In genomic region chr5:67550257-67550656, GRCm38 (mm10) we compare ENCODE assay signal across 22 mouse cellular contexts. TPM values are rescaled to one million over a fixed set of nuclear protein-coding genes. Genes with fewer than 3 reads are reported as not detected.
DNase-seq lines count a peak whose midpoint lies in the region; ATAC-seq and TF ChIP-seq lines count a peak whose summit lies in the region.
"Had no signal": no experiment of that assay in that cellular context is flagged by ENCODE, and none has a peak within 500 bp of the region (broad histone marks: within the 10 kb centered on the region; RNA-seq: fewer than 3 reads in every experiment).

No protein-coding gene starts in this region.

- no peak for TF ChIP-seq POLR2A in lung, adult 2 months (IDR thresholded peaks at IDR 0.05; ENCODE audit: borderline replicate concordance, extremely low read depth, low read depth, low read length)

- H3K27me3 ChIP-seq in intestine, postnatal 0 days (replicated peaks; ENCODE audit: control insufficient read depth, insufficient read depth, low read length), result no peaks in the 10 kb centered on the region
- H3K27me3 ChIP-seq in intestine, embryonic 16.5 days (replicated peaks; ENCODE audit: control insufficient read depth, insufficient read depth, low read length), result no peaks in the 10 kb centered on the region; the same call in 1 of the 2 replicates
- H3K27me3 ChIP-seq in E14TG2a.4 (ENCODE audit: insufficient read depth, low read length) (no peaks in the 10 kb centered on the region), G1E (ENCODE audit: insufficient read depth, low read length) (peaks cover 3% of the 10 kb centered on the region; the same call in 1 of the 2 replicates)
- H3K27me3 ChIP-seq: embryonic facial prominence, embryonic 15.5 days; heart, embryonic 13.5 days; hindbrain, embryonic 12.5 days had no signal

- 87% methylated on average over 6 of the region's 6 CpGs for WGBS in intestine, postnatal 0 days
- 91% methylated on average over 6 of the region's 6 CpGs for WGBS in intestine, embryonic 16.5 days
- WGBS in lung, adult 2 months, result 90% methylated on average over 6 of the region's 6 CpGs

- no peak for ATAC-seq in intestine, postnatal 0 days
- no peak for ATAC-seq in intestine, embryonic 16.5 days
- peak; percentile 28; the same call in 1 of the 2 replicates for ATAC-seq in G1E (ENCODE audit: extremely low read depth, insufficient number of reproducible peaks, low FRiP score, poor library complexity, severe bottlenecking)
- ATAC-seq: forebrain, embryonic 14.5 days; hindbrain, embryonic 16.5 days had no signal

- no peak overlapping the region for H3K4me3 ChIP-seq in intestine, postnatal 0 days (ENCODE audit: low read depth, low read length)
- no peak overlapping the region for H3K4me3 ChIP-seq in intestine, embryonic 16.5 days (ENCODE audit: low read length)
- no peak overlapping the region for H3K4me3 ChIP-seq in E14TG2a.4 (replicated peaks; ENCODE audit: low read length)
- H3K4me3 ChIP-seq in G1E (ENCODE audit: low read depth, low read length), result no peak overlapping the region
- no peak overlapping the region for H3K4me3 ChIP-seq in lung, adult 2 months (replicated peaks; ENCODE audit: extremely low read depth, low read depth, low read length)
- H3K4me3 ChIP-seq: embryonic facial prominence, embryonic 15.5 days; erythroblast, embryonic 14.5 days; forebrain, embryonic 10.5 days; heart, embryonic 13.5 days; hindbrain, embryonic 12.5 days had no signal

- H3K9ac ChIP-seq in intestine, postnatal 0 days (ENCODE audit: low read depth, low read length), result no peak overlapping the region
- no peak overlapping the region for H3K9ac ChIP-seq in intestine, embryonic 16.5 days (ENCODE audit: low read depth, low read length)
- H3K9ac ChIP-seq: embryonic facial prominence, embryonic 15.5 days; heart, embryonic 13.5 days; hindbrain, embryonic 12.5 days had no signal

- peak; percentile 30 for TF ChIP-seq CTCF in intestine, postnatal 0 days (IDR thresholded peaks at IDR 0.05; ENCODE audit: low read depth)
- peak; percentile 55 for TF ChIP-seq CTCF in E14TG2a.4 (conservative IDR thresholded peaks at IDR 0.05; ENCODE audit: low read length)
- TF ChIP-seq CTCF in G1E (IDR thresholded peaks at IDR 0.05; ENCODE audit: low read depth, low read length), result no peak
- no peak for TF ChIP-seq CTCF in lung, adult 2 months (IDR thresholded peaks at IDR 0.05; ENCODE audit: insufficient read depth, low read length)

- DNase-seq in G1E (ENCODE audit: low spot score) (peak; percentile 8), ZHBTc4 (ENCODE audit: low read depth, low spot score) (peak; percentile 59)
- DNase-seq in adrenal gland, postnatal 4 days (ENCODE audit: low spot score in 2 of 2), result no peak
- no peak for DNase-seq in kidney, adult 11 months
- no peak for DNase-seq in lung, adult 2 months
- DNase-seq: adrenal gland, postnatal 10 days; cerebellum, adult 2 months; cerebellum, postnatal 10 days; embryo, embryonic 11 days; heart, postnatal 4 days; kidney, adult 8-10 months had no signal

- no peak overlapping the region for H3K27ac ChIP-seq in intestine, postnatal 0 days (ENCODE audit: low read depth, low read length)
- H3K27ac ChIP-seq in intestine, embryonic 16.5 days (ENCODE audit: low read length), result no peak overlapping the region
- H3K27ac ChIP-seq: embryonic facial prominence, embryonic 15.5 days; forebrain, embryonic 10.5 days; heart, embryonic 13.5 days; hindbrain, embryonic 12.5 days had no signal

- no peak overlapping the region for H3K4me2 ChIP-seq in intestine, postnatal 0 days (replicated peaks; ENCODE audit: low read depth)
- no peak overlapping the region for H3K4me2 ChIP-seq in intestine, embryonic 16.5 days (ENCODE audit: low read depth, low read length)
- H3K4me2 ChIP-seq: embryonic facial prominence, embryonic 15.5 days; heart, embryonic 13.5 days; hindbrain, embryonic 12.5 days had no signal

- no peaks in the 10 kb centered on the region for H3K4me1 ChIP-seq in intestine, postnatal 0 days (replicated peaks; ENCODE audit: control insufficient read depth, insufficient read depth, low read length)
- no peaks in the 10 kb centered on the region for H3K4me1 ChIP-seq in intestine, embryonic 16.5 days (ENCODE audit: control insufficient read depth, insufficient read depth, low read length)
- no peaks in the 10 kb centered on the region for H3K4me1 ChIP-seq in E14TG2a.4 (replicated peaks; ENCODE audit: low read depth, low read length)
- no peaks in the 10 kb centered on the region for H3K4me1 ChIP-seq in G1E (ENCODE audit: insufficient read depth, low read depth, low read length)
- H3K4me1 ChIP-seq in lung, adult 2 months (ENCODE audit: control insufficient read depth, insufficient read depth, low read length), result no peaks in the 10 kb centered on the region
- H3K4me1 ChIP-seq: embryonic facial prominence, embryonic 15.5 days; forebrain, embryonic 10.5 days; heart, embryonic 13.5 days; hindbrain, embryonic 12.5 days had no signal

- H3K9me3 ChIP-seq in intestine, postnatal 0 days (ENCODE audit: control insufficient read depth), result no peaks in the 10 kb centered on the region
- no peaks in the 10 kb centered on the region; the same call in 1 of the 2 replicates for H3K9me3 ChIP-seq in intestine, embryonic 16.5 days (ENCODE audit: control insufficient read depth, low read length)
- H3K9me3 ChIP-seq in E14TG2a.4 (ENCODE audit: low read length) (no peaks in the 10 kb centered on the region), G1E (replicated peaks) (no peaks in the 10 kb centered on the region)
- H3K9me3 ChIP-seq: embryonic facial prominence, embryonic 15.5 days; forebrain, embryonic 10.5 days; heart, embryonic 13.5 days; hindbrain, embryonic 12.5 days had no signal

- H3K36me3 ChIP-seq in intestine, postnatal 0 days (ENCODE audit: control insufficient read depth, insufficient read depth), result no peaks in the 10 kb centered on the region
- H3K36me3 ChIP-seq in intestine, embryonic 16.5 days (ENCODE audit: control insufficient read depth, insufficient read depth, low read length), result 0 out of 2 replicates have a peak, but pooled peaks cover under 1% of the 10 kb centered on the region
- H3K36me3 ChIP-seq in E14TG2a.4 (ENCODE audit: insufficient read depth, low read length), result no peaks in the 10 kb centered on the region
- no peaks in the 10 kb centered on the region for H3K36me3 ChIP-seq in G1E (replicated peaks)
- H3K36me3 ChIP-seq: embryonic facial prominence, embryonic 15.5 days; forebrain, embryonic 10.5 days; heart, embryonic 13.5 days; hindbrain, embryonic 12.5 days had no signal

RNA-seq across cellular contexts. Expression of gene Shisa3, which starts 57.4 kb away (rescaled TPM):
- polyA plus RNA-seq in intestine, postnatal 0 days (2015; fragmentation: Nextera tagmentation; extraction: Ambion mirVana), result 6.6 and 6.9 TPM in 2 replicates
- polyA plus RNA-seq in intestine, embryonic 16.5 days (2015; fragmentation: Nextera tagmentation; extraction: Ambion mirVana), result 14.2 and 15.1 TPM in 2 replicates
- total RNA-seq in G1E (2014; fragmentation: Nextera tagmentation) (not detected in 2 replicates), G1E (2017) (0.05 and 0.12 TPM in 2 replicates)
- not detected in 2 replicates for polyA plus RNA-seq in G1E (2012)
- 10 to 100 TPM in 1 of 2 experiments, 1 to 10 TPM in 1; 3.5 to 13.1 TPM for total RNA-seq in adrenal gland, postnatal 4 days (2021)
- polyA plus RNA-seq in lung, adult 2 months (2012; rRNA removed), result 0.67 and 0.88 TPM in 2 replicates
- polyA plus RNA-seq: C2C12; erythroblast, embryonic 14.5 days had no signal

Comparison
In these comparisons a context has a peak if more than half of its experiments do, and no peak if none do; other contexts are left out.
1. CTCF ChIP-seq: peak in intestine, postnatal 0 days (single experiment) and E14TG2a.4 (single experiment); none in G1E (single experiment) and lung, adult 2 months (single experiment).
2. DNase-seq: peak in G1E (single experiment) and ZHBTc4 (single experiment); none in adrenal gland, postnatal 4 days (0 of 2), kidney, adult 11 months (single experiment) and lung, adult 2 months (single experiment).